Mouse (Mus musculus) left cerebral cortex, postnatal 14 days (tissue): ENCODE data around the gene Mcm3ap. TPM values are rescaled to one million over a fixed set of nuclear protein-coding genes. Genes with fewer than 3 reads are reported as not detected.

Experiments
- DNase-seq, 2 experiments: peaks; one replicate each; pipeline ENCODE4 v3.0.0; 2021 to 2022; ENCODE audit warnings: low spot score in 2 of 2, mixed read lengths in 1 of 2
- intact Hi-C: fragments of 180-260 bp; cut with DNase I; formaldehyde crosslinking; loops from one replicate; pipeline ENCODE4 v1.15.1; 2025
- long read RNA-seq, 2 experiments: library from polyadenylated mRNA; stranded (forward); transcript quantifications; one replicate each; pipeline ENCODE4 v2.0.0; 2021
- total RNA-seq, 2 experiments: library from RNA; stranded (reverse); gene quantifications; 2 replicates each; pipeline ENCODE4 v1.2.3; 2021

Mcm3ap gene
- 10 to 100 TPM; 50.4 to 57.9 TPM for total RNA-seq
- long read RNA-seq, experiment 1, full-length matches to known transcripts = 7 of 28 reads
- long read RNA-seq, experiment 1, partial matches to known transcripts = 16 of 28 reads
- long read RNA-seq, experiment 1, other reads (novel, unspliced or antisense) = 5 of 28 reads
- long read RNA-seq, experiment 2, full-length matches to known transcripts = 7 of 18 reads
- long read RNA-seq, experiment 2, partial matches to known transcripts = 7 of 18 reads
- long read RNA-seq, experiment 2, other reads (novel, unspliced or antisense) = 4 of 18 reads

- intact Hi-C loops = no loop called here
- peak; percentile 91 to 92 for DNase-seq
Measured at GRCm38 (mm10) chr10:76468203-76469162, at the start of gene Mcm3ap, which contains the start of gene Ybey. Mcm3ap (plus strand) TSS chr10:76468927. Ybey (minus strand) TSS chr10:76469114.

- intact Hi-C loops = no loop called here
- no peak for DNase-seq
Measured at GRCm38 (mm10) chr10:76425674-76426073, 43.1 kb upstream of the Mcm3ap start.

GRCm38 (mm10) chr10:76433925-76434324 is 34.8 kb upstream of the Mcm3ap start:
- intact Hi-C loops = no loop called here
- DNase-seq = no peak

GRCm38 (mm10) chr10:76439107-76439890 is 29.4 kb upstream of the Mcm3ap start:
- no peak for DNase-seq
- intact Hi-C loops = no loop called here

- DNase-seq = no peak
- intact Hi-C loops = no loop called here
Measured at GRCm38 (mm10) chr10:76440281-76440680, 28.4 kb upstream of the Mcm3ap start, which contains the start of gene AC141477.1. AC141477.1 (minus strand) TSS chr10:76440444.

- DNase-seq = peak; percentile 97
- intact Hi-C loops = no loop called here
Measured at GRCm38 (mm10) chr10:76442178-76443088, 26.3 kb upstream of the Mcm3ap start, which contains the start of gene Pcnt. Pcnt (minus strand) TSS chr10:76442786.

GRCm38 (mm10) chr10:76445996-76446681 is 22.6 kb upstream of the Mcm3ap start:
- intact Hi-C loops = no loop called here
- no peak for DNase-seq

- DNase-seq = peak; percentile 12 to 54
- intact Hi-C loops = no loop called here
Measured at GRCm38 (mm10) chr10:76447406-76448229, 21.1 kb upstream of the Mcm3ap start.

- no peak for DNase-seq
- intact Hi-C loops = no loop called here
Measured at GRCm38 (mm10) chr10:76448851-76449250, 19.9 kb upstream of the Mcm3ap start, which contains the start of gene 2610028H24Rik. 2610028H24Rik (plus strand) TSS chr10:76449081.

GRCm38 (mm10) chr10:76455289-76455688 is 13.4 kb upstream of the Mcm3ap start:
- DNase-seq = peak; percentile 65 to 73
- intact Hi-C loops = loop anchor here (5.0 kb wide), 1 partner anchor 282 kb away; no protein-coding TSS in a partner anchor

GRCm38 (mm10) chr10:76461255-76461654 is 7.5 kb upstream of the Mcm3ap start:
- intact Hi-C loops = no loop called here
- DNase-seq = no peak

- DNase-seq = peak; percentile 12 to 50
- intact Hi-C loops = no loop called here
Measured at GRCm38 (mm10) chr10:76462312-76462711, 6.4 kb upstream of the Mcm3ap start.

- no peak for DNase-seq
- intact Hi-C loops = no loop called here
Measured at GRCm38 (mm10) chr10:76462721-76463120, 6.0 kb upstream of the Mcm3ap start.

GRCm38 (mm10) chr10:76473759-76474158 is 5.0 kb downstream of the Mcm3ap start:
- intact Hi-C loops = no loop called here
- no peak for DNase-seq

- no peak for DNase-seq
- intact Hi-C loops = no loop called here
Measured at GRCm38 (mm10) chr10:76480851-76481250, 12.1 kb downstream of the Mcm3ap start.

GRCm38 (mm10) chr10:76481480-76481879 is 12.8 kb downstream of the Mcm3ap start:
- intact Hi-C loops = no loop called here

GRCm38 (mm10) chr10:76486302-76486701 is 17.6 kb downstream of the Mcm3ap start:
- intact Hi-C loops = no loop called here

More at GRCm38 (mm10) chr10:76481480-76481879, 12.8 kb downstream of the Mcm3ap start:
- no peak for DNase-seq

More at GRCm38 (mm10) chr10:76486302-76486701, 17.6 kb downstream of the Mcm3ap start:
- no peak for DNase-seq
